Mouse (Mus musculus) frontal cortex, postnatal 14 days (tissue): ENCODE measurements at regions not wholly inside any gene's neighbourhood (a gene's known extent, or its start where the extent isn't known, plus 50 kb on each side); places are given as distances from the start of the nearest gene placed in this dataset.

Source experiments
- DNase-seq, 2 experiments: peaks; one replicate each; pipeline ENCODE4 v3.0.0; 2022; ENCODE audit warnings: low spot score in 2 of 2

DNA sequence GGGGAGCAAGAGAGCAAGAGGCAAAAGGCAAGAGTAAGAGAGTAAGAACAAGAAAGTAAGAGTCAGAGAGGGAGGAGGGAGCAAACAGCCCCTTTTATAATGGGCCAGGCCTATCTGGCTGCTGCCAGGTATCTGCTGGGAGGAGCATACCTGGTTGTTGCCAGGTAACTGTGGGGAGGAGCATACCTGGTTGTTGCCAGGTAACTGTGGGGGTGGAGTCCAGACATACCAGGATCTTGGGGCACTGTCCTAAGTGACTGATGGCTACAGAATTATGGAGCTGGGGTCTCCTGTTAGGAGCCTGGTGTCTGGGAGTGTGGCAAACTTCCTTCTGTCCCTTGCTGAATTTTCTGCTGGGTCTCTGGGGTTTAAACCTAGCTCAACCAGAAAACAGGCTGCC is 469.8 kb upstream of the Syt1 start:
- DNase-seq, result no peak

DNA sequence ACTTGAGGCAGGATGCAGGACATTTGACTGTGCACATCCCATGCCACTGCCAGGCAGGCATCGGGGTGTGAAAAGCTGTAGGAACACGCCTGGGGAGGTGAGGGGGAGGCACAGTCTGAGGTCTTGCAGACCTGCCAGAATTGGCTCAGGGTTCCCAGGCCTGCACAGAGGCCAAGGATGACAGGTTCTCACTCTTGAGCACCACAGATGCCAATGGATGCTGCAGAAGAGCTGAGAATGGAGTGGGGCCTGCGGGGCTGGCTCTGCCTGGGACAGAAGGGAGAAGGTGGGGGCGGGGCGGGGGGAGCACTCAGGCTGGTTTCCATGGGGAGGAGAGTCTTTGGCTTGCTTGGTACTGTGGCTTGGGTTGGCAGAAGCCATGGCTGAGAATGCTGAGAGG is 469.2 kb upstream of the Syt1 start:
- DNase-seq, result no peak

DNA sequence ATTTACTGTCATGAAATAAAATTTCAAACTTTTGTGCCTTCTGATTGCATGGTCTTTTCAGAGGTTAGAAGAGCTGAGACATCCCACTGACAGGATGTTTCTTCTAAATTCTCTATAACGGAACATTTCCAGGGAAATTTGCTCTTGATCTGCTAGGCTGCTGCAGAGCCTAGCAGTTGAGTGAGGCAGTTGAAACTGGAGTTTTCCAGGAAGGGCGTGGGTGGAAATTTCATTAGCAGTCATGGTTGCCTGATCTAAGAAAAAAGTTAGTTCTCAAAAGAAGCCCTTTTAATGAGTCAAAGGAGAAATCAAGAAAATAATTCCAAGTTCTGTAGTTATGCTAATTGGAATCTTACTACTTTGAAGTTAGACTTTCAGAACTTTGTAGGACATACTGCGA is 455.7 kb upstream of the Syt1 start:
- no peak for DNase-seq

DNA sequence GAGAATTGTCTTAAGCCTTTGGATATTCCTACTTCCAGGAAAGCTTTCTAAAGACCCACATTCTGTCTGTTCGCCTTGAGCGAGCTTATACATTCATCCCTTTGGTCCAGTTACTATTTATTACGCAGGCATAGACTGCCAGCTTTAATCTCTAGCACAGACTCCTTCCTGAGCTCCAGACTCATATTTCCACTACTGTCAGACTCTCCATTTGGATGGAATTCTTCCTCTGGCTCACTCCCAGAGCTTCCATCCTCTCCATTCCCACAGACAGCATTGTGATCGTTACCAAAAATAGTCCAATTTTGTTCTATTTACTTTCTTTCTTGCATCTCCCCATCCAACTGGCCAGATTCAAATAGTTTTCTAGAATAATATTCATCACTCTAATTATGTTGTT is 420.3 kb upstream of the Syt1 start:
- DNase-seq, result no peak

DNA sequence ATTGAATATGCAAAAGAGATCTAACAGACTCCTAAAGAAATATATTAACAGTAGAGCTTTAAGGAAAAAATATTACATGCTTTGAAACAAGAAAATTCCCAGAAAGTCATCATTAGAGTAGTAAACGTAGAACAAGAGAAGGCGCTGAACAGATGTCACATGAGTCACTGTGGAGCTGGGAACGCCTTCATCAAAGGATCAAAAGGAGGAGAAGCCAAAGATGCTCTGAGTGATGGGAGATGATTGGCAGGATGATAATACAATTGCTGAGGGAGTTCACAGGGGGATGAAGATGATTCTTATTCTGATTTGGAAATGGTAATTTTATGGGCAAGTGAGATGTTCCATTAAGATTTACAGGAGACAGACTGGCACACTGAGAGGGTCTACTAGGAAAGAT is 417.1 kb upstream of the Syt1 start:
- DNase-seq, result no peak

DNA sequence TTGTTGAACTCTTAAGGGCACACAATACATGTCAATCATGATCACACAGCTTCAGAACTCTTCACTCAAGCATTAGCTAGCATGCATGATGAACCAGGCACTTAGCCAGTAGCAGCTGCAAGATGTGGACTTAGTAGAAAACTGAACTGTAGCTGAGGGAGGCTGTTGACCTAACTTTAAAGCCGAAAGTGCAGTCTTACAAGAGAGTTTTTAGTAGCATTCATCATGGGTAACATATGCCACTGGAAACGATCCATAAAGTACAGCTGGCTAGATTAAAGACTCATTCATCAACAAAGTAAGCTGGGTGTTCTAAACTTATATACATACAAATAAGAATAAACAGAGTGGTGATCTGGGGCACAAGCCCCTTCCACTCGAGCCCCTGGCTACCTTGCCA is 396.2 kb upstream of the Syt1 start:
- no peak for DNase-seq

DNA sequence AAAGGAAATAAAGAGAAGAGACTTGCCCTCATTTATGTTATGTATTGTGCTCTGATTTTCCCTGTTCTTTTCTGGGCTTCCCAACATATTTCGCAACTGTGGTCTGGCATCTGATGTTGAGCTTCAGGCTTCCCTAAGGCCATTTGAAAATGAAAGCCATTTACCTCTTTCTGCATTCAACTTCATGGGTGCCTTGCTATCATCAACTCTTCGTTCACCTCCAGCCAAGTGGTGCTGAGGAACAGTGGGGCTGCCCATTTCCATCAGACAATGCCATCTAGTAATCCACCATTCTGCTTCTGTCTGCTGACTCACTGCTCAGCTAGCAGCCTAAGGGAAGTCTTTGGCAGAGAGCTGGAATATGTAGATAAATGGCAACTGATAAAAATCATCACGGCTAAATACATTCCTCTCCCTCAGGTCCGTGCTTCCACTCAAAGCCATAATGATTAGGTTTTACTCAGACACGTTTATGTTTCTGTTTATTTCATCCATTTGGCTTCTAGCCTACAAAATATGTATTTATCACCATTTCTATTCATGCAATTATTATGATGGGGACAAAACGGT is 394.4 kb upstream of the Syt1 start:
- DNase-seq, result no peak

DNA sequence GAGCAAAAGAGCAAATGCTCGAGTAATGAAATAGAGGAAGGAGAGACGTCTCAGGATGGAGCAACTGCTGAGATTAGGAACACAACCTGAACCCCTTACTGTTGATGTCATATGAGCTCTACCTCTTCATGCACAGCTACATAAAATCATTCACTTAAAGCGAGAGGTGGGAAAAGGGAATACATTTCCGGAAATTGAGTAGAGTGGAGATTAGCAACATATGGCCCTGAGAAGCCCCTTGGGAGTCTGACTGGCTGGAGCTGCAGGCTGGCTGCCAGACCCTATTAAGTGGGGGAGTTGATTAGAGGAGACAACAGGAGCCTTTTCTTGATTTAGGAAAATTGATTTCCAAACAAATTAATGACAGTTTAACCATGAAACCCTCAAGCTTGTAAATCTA is 373.0 kb upstream of the Syt1 start:
- no peak for DNase-seq

DNA sequence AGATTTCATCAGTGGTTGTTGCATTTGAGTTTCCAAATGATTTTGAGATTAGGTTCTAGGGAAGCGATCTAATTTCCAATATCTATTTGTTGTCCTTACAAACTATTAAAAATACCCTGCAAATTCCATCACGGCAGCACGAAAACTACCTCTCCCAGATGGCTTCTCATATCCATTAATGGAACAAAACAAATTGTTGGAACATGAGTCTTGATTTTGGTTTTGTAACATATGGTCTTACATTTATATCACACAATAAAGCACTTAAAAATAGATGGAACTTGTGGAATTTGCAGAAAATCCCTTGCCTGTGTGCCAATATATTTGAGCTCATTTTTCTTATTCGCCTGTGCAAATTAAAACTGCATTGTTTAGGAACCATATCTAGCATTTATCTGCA is 368.1 kb upstream of the Syt1 start:
- no peak for DNase-seq

DNA sequence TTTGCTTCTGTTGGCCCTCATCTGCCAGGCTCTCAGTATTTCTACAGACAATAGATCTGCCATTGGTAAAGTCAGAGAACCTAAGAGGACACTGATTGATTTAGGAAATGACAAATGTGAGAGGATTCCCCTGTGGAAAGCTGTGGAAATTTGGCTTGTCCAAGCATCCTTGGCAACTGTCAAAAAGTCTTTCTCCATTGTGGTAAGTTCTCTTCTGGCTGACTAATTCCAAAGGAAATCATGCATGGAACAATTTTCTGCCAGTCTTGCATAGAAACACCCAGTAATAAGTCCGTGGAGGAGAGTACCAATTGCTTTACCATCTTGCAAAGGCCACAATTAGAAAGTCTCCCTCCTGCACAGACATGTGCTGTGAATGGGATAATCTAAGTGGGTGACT is 349.4 kb upstream of the Syt1 start:
- no peak for DNase-seq

DNA sequence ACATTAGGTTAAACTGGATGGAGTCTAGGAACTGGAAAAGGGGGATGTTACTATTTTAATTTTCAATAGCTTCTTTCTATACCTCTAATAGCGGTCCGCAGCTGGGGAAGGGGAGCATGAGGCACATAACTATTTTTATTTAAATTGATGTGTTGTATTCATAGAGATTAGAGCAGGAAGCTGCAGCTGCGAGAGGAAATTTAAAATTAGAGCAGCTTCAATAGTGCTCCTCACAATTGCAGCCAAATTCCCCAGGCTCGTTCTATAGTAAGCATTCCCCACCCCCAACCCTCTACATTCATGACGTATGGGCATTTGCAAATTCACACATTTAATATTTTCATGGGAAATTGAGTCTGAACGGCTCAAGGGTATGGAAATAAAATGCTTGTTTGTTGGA is 348.0 kb upstream of the Syt1 start:
- peak in 1 of 2 experiments; percentile 7 for DNase-seq

DNA sequence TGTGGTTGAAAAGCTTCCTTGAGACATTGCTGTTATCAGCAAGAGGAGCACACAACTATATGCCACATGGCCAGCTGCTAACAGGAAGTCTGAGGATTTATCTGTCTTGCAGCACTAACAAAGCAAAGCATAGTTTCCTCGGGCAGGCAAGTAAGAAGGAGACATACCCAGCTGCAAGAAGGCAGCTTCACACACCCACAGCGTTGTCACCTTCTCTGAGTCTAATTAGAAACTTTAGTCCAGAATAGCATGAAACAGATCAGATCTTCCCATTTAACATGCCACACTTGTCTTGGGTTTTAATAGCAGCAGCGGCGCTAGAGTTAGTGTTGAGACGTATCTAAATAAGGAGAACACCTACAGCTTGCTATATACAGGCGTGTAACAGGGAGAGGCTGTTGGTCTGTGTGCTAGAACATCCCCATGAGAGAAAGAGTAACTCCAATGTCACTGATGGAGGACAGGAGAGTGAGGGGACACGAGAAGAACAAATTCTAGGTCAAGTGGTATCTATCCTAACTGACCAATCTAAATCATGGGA is 322.1 kb upstream of the Syt1 start:
- peak; percentile 26 to 38 for DNase-seq

DNA sequence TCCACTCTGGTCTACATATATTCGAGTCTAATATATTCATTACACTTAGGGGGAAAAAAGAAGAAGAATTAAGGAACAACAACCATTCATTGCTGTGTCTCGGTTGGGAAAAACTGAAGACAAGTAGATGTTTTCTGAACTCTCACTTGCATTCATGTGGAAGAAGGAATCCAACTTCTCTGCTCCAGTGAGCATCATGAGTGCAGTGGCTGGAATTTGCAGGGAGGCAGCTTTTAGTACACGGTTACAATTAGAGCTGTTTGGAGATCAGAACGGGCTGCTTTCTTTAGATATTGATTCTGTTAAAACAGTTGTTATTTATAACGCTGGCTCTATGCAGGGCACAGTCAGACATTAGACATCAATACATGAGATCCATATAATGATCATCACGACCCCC is 298.5 kb upstream of the Syt1 start:
- DNase-seq, result no peak

DNA sequence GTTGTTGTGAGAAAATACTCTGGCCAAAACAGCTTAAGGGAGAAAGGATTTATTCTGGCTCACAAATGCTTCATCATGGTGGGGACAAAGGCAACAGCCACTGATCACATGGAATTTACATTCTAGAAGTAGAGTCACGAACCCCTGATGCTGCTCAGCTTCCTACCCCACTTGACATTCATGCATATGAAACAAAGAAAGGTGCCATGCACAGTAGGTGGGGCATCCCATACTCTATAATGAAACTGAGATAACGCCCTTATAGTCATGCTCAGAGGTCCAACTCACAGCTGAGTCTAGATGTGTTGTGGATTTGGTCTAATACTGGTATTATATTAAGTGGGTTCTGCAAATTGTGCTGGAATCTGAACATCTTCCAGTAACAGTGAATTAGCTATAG is 289.4 kb upstream of the Syt1 start:
- no peak for DNase-seq

DNA sequence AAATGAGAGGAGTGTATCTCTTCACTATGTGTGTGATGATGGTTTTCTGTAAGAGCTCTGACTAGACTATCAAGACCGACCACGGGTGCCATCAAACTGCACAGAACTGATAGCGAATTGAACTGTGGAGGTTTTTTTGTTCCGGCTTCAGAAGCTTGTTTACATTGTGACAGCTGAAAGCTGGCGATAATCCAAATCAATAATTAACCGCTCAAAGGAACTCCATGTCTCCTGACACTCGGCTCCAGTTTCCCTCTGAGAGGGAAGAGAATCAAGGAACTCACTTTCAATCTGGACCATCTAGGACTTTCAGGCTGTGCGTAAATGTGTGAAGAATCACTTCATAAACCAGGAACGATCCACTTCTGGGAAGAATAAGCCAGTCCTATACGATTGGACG is 289.0 kb upstream of the Syt1 start:
- no peak for DNase-seq

DNA sequence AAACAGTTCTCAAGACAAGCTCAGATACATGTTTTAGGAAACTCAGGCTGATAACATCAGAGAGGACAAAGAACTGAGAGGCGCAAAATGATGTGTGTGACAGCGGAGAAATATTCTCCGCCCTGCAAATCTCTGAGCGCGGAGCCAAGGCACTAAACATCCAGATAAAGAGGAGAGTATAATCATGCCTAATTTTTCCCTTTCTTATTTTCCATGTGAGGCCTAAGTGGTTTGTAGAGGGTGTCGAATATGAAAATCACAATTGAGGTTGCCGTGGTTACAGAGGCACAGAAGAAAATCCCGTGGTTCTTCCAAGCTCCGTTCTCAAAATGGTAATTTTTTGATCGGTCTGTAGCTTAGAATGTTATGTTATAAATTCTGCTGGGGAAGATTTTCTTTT is 272.6 kb upstream of the Syt1 start:
- DNase-seq, result no peak

DNA sequence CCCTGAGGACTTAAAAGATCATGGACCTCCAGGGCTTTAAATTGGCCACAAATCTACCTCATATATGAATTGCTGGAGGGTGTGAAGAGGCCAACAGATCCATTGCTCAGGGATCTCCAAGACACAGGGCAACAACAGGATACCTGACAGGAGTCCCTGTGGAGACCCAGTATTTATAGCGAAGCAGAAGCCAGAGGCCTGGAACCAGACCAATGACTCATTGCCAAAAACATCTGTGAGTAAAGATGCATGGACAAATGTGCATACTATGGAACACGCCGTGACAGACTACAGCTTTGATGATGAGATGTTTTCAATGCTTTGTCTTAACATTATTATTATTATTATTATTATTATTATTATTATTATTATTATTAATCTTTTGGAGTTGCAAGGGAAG is 239.0 kb upstream of the Syt1 start:
- DNase-seq, result no peak

DNA sequence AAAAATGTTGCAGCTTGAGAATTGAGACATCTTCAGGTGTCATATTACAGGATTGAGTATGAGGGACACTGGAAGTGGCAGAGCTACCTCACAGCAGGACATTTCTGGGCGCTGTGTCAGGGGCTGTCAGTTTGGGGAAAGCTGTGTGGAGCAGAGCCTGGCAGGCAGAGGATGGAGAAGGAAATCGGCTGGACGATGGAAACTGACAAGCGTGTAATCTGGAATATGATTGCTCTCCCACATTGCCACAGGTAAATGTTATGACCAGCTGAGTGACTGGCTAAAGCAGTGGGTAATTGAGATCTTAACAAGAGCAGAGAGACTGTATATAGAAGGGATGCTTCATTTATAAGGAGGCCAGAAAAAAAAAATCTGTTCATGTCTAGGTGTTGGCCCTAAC is 235.5 kb upstream of the Syt1 start:
- no peak for DNase-seq

DNA sequence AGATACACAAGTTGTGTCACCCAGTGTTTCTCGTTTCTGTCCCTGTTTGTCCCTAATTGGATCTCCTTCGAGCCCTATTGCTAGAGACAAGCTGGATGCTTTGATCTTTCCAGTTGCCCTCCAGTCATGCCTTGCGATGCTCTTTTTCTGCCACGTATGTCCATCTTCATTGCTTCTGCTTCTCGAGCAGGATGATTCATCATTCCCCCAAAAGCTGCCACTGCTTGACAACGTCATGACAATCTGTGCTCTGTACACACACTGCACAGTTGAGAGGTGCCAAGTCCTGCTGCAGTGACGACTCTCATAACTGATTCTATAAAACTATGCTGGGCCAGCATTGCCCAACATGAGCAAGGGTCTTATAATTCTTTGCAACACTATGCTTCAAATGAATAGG is 226.2 kb upstream of the Syt1 start:
- no peak for DNase-seq

DNA sequence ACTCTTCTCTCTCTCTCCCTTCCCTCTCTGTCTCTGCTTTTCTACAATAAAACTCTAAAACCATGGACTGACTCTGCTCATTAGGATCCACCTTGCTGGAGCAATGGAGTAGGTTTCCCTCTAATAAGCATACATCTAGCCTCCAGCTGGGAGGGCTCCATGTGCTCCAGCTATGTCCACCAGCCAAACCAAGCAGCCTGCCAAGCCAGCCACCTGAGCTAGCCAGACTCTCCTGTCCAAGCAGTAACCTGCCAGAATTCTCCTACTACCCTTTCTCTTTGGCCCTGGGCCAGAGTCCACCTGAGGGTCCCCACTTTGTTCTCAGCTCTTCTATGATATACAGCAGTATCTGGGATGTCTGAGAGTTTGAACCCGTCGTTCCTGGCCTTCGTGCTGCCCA is 216.2 kb upstream of the Syt1 start:
- no peak for DNase-seq

DNA sequence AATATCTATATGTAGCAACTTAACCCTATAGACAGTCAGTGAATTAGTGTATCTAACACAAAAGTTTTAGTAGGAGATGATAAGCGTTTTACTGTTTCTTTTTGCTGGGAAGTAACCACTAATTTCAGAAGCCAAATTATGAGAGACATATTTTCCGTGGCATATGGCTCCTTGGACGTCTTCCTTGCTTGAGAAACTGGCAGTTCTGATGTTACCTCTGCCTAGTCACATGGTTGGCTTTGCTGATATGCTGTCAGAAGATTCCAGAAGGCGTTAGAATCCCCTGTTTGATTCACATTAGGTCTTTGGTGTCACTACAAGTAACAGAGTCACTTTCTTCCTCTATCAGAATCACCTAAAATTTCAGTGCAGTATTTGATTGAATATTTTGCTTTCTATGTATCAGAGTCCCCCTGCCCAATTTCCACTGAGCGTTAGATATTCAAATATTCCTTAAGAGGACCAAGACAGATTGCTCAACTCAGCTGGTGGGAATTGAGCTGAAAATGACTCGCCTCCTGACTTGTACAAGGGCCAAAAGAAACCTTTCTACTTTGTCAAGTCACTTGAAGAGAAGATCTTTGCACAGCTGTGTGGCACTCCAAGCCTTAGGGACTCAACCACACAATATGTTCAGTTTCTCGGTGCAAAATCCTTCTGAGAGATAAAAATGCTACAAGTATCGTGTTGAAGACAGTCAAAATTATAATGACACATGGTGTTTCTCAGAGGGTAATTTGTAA is 178.2 kb upstream of the Syt1 start:
- no peak for DNase-seq

DNA sequence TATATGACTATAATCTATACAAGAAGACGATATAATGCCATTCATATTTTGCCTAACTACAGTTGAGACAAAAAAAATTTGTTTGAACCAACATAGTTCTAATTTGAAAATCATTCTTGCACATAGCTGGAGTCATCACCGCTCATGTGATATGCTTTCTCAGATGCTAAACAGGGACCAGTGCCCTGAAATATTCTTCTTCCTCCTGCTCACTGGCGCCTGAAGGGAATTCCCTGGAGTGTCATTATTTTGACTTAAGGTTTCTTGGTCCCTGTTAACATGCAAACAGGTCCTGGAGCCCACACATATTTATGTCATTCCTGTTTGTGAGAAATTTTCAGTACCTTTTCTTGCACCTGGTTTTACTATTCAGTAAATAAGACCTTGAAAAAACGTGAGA is 177.5 kb upstream of the Syt1 start:
- DNase-seq, result no peak

DNA sequence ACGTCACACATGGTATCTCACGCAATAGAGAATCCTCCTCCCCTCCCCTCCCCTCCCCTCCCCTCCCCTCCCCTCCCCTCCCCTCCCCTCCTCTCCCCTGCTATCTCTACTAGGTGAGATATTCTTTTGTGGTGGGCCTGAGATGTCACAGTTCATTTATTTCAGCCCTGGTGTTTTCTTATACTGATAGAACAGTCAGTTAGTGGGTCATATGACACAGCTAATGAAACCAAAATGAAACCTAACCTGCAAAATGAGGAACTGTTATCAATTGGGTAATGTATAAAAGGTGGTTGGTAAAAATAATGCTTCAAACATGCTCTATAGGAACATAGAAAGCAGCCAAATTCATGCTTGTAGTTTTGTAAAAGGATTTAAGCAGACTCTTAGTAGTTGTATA is 174.5 kb upstream of the Syt1 start:
- DNase-seq, result no peak

DNA sequence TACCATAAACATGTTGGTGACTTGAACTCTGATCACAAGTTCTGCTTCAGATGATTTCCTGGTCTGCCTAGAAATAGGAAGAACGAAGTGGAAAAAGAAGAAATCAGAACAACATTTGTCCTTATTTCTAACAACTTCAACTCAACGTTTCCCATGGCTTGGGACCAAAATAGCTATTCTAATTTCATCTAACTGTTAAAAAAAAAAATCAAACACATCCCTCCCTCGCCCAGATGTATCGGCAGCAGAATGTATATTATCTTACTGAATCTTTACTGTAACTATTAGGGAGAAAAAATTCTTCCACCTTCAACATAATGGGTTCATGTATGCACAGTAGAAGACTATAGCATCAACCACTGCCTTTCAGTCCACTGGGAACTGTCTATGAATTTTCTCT is 169.7 kb upstream of the Syt1 start:
- no peak for DNase-seq
